Mouse (Mus musculus) left cerebral cortex, postnatal 10 days (tissue): ENCODE data around the gene Olfr938. TPM values are rescaled to one million over a fixed set of nuclear protein-coding genes. Genes with fewer than 3 reads are reported as not detected.

ENCODE experiments used
- DNase-seq, 2 experiments: peaks; one replicate each; pipeline ENCODE4 v3.0.0; 2021 to 2022; ENCODE audit warnings: low spot score in 2 of 2, mixed read lengths in 1 of 2; ENCODE audit errors: extremely low spot score in 1 of 2
- intact Hi-C: fragments of 180-260 bp; cut with DNase I; formaldehyde crosslinking; loops from one replicate; pipeline ENCODE4 v1.15.1; 2025
- microRNA-seq: library from miRNA; unstranded; fragments of <30 nt; microRNA quantifications from one replicate; pipeline ENCODE4 v1.2.0, GENCODE M21; 2022
- total RNA-seq, 2 experiments: library from RNA; stranded (reverse); gene quantifications; 2 replicates each; pipeline ENCODE4 v1.2.3; 2021

The Olfr938 gene
- total RNA-seq: not detected

DNA sequence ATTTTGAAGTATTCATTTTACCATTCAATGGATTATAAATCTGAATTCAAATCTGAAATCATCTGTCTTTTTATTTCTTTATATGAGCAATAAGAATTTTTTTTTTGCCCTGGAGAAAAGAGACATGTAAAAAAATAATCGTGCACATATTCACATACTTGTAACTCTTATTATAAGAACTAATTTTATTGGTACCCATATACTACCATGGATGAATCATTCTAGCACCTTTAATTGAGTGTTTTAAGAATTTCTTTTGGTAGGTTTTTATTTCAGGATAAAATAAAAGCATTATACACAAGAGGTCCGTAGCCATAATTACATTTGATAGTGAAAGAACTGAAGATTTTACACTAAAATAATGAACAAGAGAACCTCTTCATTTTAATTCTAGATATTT, at the start of gene Olfr938:
Gene Olfr938, minus strand, starts transcription at position 101 of the 400 bp plus-strand sequence.
- no peak for DNase-seq
- intact Hi-C loops: no loop called here

GRCm38 (mm10) chr9:39127831-39128230, 49.1 kb upstream of the Olfr938 start, which contains the start of gene Olfr27:
Gene Olfr27 (plus strand): TSS chr9:39128131.
- intact Hi-C loops: no loop called here

GRCm38 (mm10) chr9:39127326-39127725, 48.6 kb upstream of the Olfr938 start:
- intact Hi-C loops: no loop called here

More at GRCm38 (mm10) chr9:39127831-39128230, 49.1 kb upstream of the Olfr938 start, which contains the start of gene Olfr27:
- DNase-seq: no peak

GRCm38 (mm10) chr9:39064851-39065250, 13.8 kb downstream of the Olfr938 start, which contains the start of gene Olfr937:
Gene Olfr937 (minus strand): TSS chr9:39064951.
- intact Hi-C loops: no loop called here
- no peak for DNase-seq

More at GRCm38 (mm10) chr9:39127326-39127725, 48.6 kb upstream of the Olfr938 start:
- no peak for DNase-seq

Small RNAs within 50 kb of the gene (microRNA-seq; reads per million reads assigned to microRNA genes)
- gene Gm25032 (not detected), gene Gm25529 (not detected)

Other genes with a start within 250 kb of the Olfr938 start
- not detected for gene Olfr924, start 234.4 kb downstream of the Olfr938 start, total RNA-seq
- not detected for gene Olfr26, start 223.8 kb downstream of the Olfr938 start, total RNA-seq
- gene Olfr926, start 201.8 kb downstream of the Olfr938 start, total RNA-seq: not detected
- not detected for gene Olfr930, start 149.1 kb downstream of the Olfr938 start, total RNA-seq
- not detected for gene Olfr933, start 106.6 kb downstream of the Olfr938 start, total RNA-seq
- not detected for gene Olfr934, start 90.6 kb downstream of the Olfr938 start, total RNA-seq
- gene Olfr935, start 79.2 kb downstream of the Olfr938 start, total RNA-seq: not detected
- not detected for gene Olfr146, start 55.5 kb downstream of the Olfr938 start, total RNA-seq
- not detected for gene Olfr937, start 13.9 kb downstream of the Olfr938 start, total RNA-seq
- not detected for gene Olfr27, start 49.2 kb upstream of the Olfr938 start, total RNA-seq
- gene Olfr943, start 87.4 kb upstream of the Olfr938 start, total RNA-seq: not detected
- not detected for gene Olfr944, start 123.0 kb upstream of the Olfr938 start, total RNA-seq
- gene Olfr1537, start 171.1 kb upstream of the Olfr938 start, total RNA-seq: not detected
- not detected for gene Olfr945, start 197.9 kb upstream of the Olfr938 start, total RNA-seq
- gene Olfr948, start 247.2 kb upstream of the Olfr938 start, total RNA-seq: not detected